Mouse (Mus musculus): ENCODE measurements at regions not wholly inside any gene's neighbourhood (a gene's known extent, or its start where the extent isn't known, plus 50 kb on each side); places are given as distances from the start of the nearest gene placed in this dataset.

DNA sequence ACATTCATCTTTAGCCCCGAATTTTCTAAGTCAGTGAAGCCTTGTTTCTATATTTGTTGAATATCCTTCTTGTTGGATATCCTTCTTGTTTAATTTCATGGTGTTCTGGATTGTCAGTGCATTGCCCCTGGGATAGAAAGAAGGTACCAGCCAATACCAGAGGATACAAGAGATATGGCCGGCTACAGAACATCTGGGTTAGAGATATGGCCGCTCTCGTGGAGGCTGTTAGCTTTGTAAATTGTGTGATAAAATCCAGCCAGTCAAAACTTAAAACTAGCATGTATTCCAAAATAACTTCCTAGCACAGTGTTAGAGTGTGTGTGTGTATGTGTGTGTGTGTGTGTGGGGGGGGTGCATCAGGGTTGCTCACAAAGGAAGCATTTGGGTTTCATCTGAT, 241.4 kb upstream of the Sstr1 start:
- H3K4me1 ChIP-seq (ENCODE audit: control insufficient read depth, low read depth, low read length), result no peaks in the 10 kb centered on the region
- ATAC-seq (ENCODE audit: low read depth), result no peak
- no peaks in the 10 kb centered on the region for H3K27me3 ChIP-seq (ENCODE audit: control insufficient read depth, insufficient read depth, low read depth, low read length)
- no peak overlapping the region for H3K4me3 ChIP-seq (ENCODE audit: low read depth, low read length)
- no peak overlapping the region for H3K27ac ChIP-seq (ENCODE audit: low read length)
- 51% methylated on average over 4 of the region's 4 CpGs for WGBS (ENCODE audit: insufficient replicate concordance)
- no peaks in the 10 kb centered on the region for H3K9me3 ChIP-seq (replicated peaks; ENCODE audit: control insufficient read depth, low read length)
- no peak overlapping the region for H3K4me2 ChIP-seq (ENCODE audit: low read depth, low read length)
- H3K36me3 ChIP-seq (ENCODE audit: control insufficient read depth, insufficient read depth), result no peaks in the 10 kb centered on the region
- H3K9ac ChIP-seq (ENCODE audit: low read depth, low read length), result no peak overlapping the region

DNA sequence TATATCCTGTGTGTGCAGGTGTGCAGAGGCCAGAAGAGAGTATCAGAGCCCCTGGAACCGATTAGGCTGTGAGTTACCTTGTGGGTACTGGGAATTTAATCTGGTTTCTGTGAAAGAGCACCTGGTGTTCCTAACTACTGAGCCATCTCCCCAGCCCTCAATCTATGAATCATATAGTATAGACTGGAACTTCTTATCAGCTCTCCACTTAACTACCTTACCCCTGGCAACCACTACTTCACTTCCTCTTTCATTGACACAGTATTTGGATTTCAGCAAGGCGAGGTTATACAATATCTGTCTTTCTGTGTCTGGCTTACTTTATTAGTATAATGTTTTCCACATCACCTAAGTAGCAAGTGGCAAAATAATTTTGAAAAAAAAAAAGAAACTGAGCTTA, 239.1 kb upstream of the Sstr1 start:
- H3K27me3 ChIP-seq (ENCODE audit: control insufficient read depth, insufficient read depth, low read depth, low read length), result no peaks in the 10 kb centered on the region
- no peak for ATAC-seq (ENCODE audit: low read depth)
- H3K36me3 ChIP-seq (ENCODE audit: control insufficient read depth, insufficient read depth), result no peaks in the 10 kb centered on the region
- 27% methylated on average over 2 of the region's 2 CpGs for WGBS (ENCODE audit: insufficient replicate concordance)
- no peak overlapping the region for H3K4me3 ChIP-seq (ENCODE audit: low read depth, low read length)
- H3K9me3 ChIP-seq (replicated peaks; ENCODE audit: control insufficient read depth, low read length), result no peaks in the 10 kb centered on the region
- no peak overlapping the region for H3K27ac ChIP-seq (ENCODE audit: low read length)
- H3K4me1 ChIP-seq (ENCODE audit: control insufficient read depth, low read depth, low read length), result no peaks in the 10 kb centered on the region
- no peak overlapping the region for H3K4me2 ChIP-seq (ENCODE audit: low read depth, low read length)
- no peak overlapping the region for H3K9ac ChIP-seq (ENCODE audit: low read depth, low read length)
